Mouse (Mus musculus): ENCODE data around the gene Rpp25. TPM values are rescaled to one million over a fixed set of nuclear protein-coding genes. Genes with fewer than 3 reads are reported as not detected.

The Rpp25 gene
- polyA plus RNA-seq, 1 experiment from 2014 or later, result 27.6 TPM

- no peaks in the 10 kb centered on the region for H3K9me3 ChIP-seq
- H3K27ac ChIP-seq, result peak overlapping the region; percentile 56
- WGBS, result 54% methylated on average over 7 of the region's 7 CpGs
- no peak overlapping the region for H3K4me2 ChIP-seq (replicated peaks)
- peaks cover 51% of the 10 kb centered on the region for H3K4me1 ChIP-seq (replicated peaks)
- H3K27me3 ChIP-seq, result peaks cover 34% of the 10 kb centered on the region
- 0 out of 2 replicates have a peak overlapping the region, but pooled peaks have one; percentile 50 for H3K9ac ChIP-seq (replicated peaks)
- H3K36me3 ChIP-seq, result no peaks in the 10 kb centered on the region
- ATAC-seq, result no peak
- no peak overlapping the region for H3K4me3 ChIP-seq (replicated peaks)
These were observed 5.3 kb upstream of the Rpp25 start for GRCm38 (mm10) chr9:57498536-57498935.

- H3K27me3 ChIP-seq, result peaks cover 62% of the 10 kb centered on the region
- H3K36me3 ChIP-seq, result no peaks in the 10 kb centered on the region
- H3K9ac ChIP-seq (replicated peaks), result peak overlapping the region; percentile 51
- WGBS, result 4% methylated on average over 13 of the region's 13 CpGs
- H3K4me2 ChIP-seq (replicated peaks), result peak overlapping the region; percentile 84
- ATAC-seq, result no peak
- H3K27ac ChIP-seq, result peak overlapping the region; percentile 86
- peak overlapping the region; percentile 27 for H3K4me3 ChIP-seq (replicated peaks)
- H3K4me1 ChIP-seq (replicated peaks), result peaks cover 80% of the 10 kb centered on the region
- no peaks in the 10 kb centered on the region for H3K9me3 ChIP-seq
These were observed 2.4 kb upstream of the Rpp25 start for GRCm38 (mm10) chr9:57501452-57501851.

GRCm38 (mm10) chr9:57501861-57502260 is 2.0 kb upstream of the Rpp25 start:
- H3K4me3 ChIP-seq (replicated peaks), result peak overlapping the region; percentile 27
- no peaks in the 10 kb centered on the region for H3K36me3 ChIP-seq
- peaks cover 80% of the 10 kb centered on the region for H3K4me1 ChIP-seq (replicated peaks)
- peaks cover 65% of the 10 kb centered on the region for H3K27me3 ChIP-seq
- H3K27ac ChIP-seq, result peak overlapping the region; percentile 86
- H3K9ac ChIP-seq (replicated peaks), result peak overlapping the region; percentile 51
- ATAC-seq, result no peak
- WGBS, result 1% methylated on average over 20 of the region's 20 CpGs
- H3K4me2 ChIP-seq (replicated peaks), result peak overlapping the region; percentile 84
- H3K9me3 ChIP-seq, result no peaks in the 10 kb centered on the region

DNA sequence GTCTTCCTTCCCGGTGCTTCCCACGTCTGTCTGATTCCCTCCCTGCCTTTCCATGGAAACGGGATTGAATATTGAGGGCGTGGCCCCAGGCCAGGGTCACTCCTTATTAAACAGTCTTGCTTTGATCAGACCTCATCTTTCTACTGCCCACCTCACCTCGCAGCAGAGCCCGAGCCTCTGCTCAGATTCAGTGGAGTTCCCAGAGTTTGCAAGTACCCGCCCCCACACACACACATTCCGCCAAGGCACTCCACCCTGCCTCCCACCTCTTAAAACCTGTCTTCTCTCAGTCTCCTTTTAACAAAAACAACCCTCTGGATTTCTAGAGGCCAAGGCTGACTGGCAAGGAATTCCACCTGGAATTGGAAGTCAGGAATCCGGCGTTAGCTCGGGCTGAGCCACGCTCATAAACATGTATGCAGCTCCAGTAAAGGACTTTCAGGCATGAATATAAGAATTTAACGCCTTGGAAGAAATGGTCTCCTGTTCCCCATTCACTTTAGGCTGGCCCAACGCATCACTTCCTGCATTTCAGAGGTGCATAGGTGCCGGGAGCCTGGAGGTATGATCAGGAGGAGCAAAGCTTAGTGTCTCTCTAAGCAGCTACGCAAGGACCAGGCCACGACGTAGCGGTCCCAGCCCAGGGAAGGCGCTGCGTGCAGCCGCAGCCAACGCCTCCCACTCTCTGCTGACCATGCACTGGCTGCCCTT is 760 bp upstream of the Rpp25 start:
- no peaks in the 10 kb centered on the region for H3K9me3 ChIP-seq
- peak overlapping the region; percentile 44 for H3K4me3 ChIP-seq (replicated peaks)
- H3K9ac ChIP-seq (replicated peaks), result peak overlapping the region; percentile 4; the same call in 1 of the 2 replicates
- H3K4me2 ChIP-seq (replicated peaks), result peak overlapping the region; percentile 84
- no peaks in the 10 kb centered on the region for H3K36me3 ChIP-seq
- peaks cover 76% of the 10 kb centered on the region for H3K4me1 ChIP-seq (replicated peaks)
- 2% methylated on average over 23 of the region's 23 CpGs for WGBS
- peaks cover 65% of the 10 kb centered on the region for H3K27me3 ChIP-seq
- H3K27ac ChIP-seq, result peak overlapping the region; percentile 88
- ATAC-seq, result no peak

DNA sequence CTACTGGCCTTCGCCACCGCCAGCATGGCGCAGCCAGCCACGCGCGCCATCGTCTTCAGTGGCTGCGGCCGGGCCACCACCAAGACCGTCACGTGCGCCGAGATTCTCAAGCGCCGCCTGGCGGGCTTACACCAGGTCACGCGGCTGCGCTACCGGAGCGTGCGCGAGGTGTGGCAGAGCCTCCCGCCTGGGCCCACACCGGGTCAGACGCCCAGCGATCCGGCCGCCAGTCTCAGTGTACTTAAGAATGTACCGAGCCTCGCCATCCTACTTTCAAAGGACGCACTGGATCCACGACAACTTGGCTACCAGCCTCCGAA is 515 bp downstream of the Rpp25 start:
- H3K27me3 ChIP-seq, result peaks cover 65% of the 10 kb centered on the region
- no peaks in the 10 kb centered on the region for H3K9me3 ChIP-seq
- ATAC-seq, result peak; percentile 61
- H3K9ac ChIP-seq (replicated peaks), result peak overlapping the region; percentile 62
- peak overlapping the region; percentile 84 for H3K4me2 ChIP-seq (replicated peaks)
- H3K4me1 ChIP-seq (replicated peaks), result peaks cover 66% of the 10 kb centered on the region
- H3K36me3 ChIP-seq, result no peaks in the 10 kb centered on the region
- WGBS, result under 1% methylated on average over 34 of the region's 34 CpGs
- H3K4me3 ChIP-seq (replicated peaks), result peak overlapping the region; percentile 44
- peak overlapping the region; percentile 88 for H3K27ac ChIP-seq

DNA sequence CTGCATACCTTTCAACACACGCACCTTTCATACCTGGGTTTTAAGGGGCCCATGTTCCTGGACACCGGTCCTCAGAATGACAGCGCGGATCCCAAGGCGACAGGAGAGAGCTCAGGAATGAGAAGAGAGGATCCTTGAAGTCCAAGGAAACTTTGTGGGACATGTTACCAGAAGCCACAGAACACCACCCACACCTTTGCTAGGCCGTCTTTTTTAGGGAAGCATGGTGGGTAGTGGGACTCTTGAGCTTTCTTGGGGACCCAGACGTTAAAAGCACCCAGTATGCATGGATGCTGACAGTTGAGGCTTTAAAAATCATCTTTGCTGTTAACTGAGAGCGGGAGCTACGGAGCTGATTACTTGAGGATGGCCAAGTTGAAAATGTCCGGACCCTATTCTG is 1.1 kb downstream of the Rpp25 start:
- no peak overlapping the region for H3K9ac ChIP-seq (replicated peaks)

GRCm38 (mm10) chr9:57505700-57506099 is 1.9 kb downstream of the Rpp25 start:
- peak overlapping the region; percentile 44 for H3K4me3 ChIP-seq (replicated peaks)
- 5% methylated on average over 8 of the region's 8 CpGs for WGBS
- peaks cover 57% of the 10 kb centered on the region for H3K4me1 ChIP-seq (replicated peaks)
- H3K9ac ChIP-seq (replicated peaks), result peak overlapping the region; percentile 2; the same call in 1 of the 2 replicates
- no peaks in the 10 kb centered on the region for H3K36me3 ChIP-seq
- peak overlapping the region; percentile 84 for H3K4me2 ChIP-seq (replicated peaks)
- H3K27me3 ChIP-seq, result peaks cover 54% of the 10 kb centered on the region
- ATAC-seq, result peak; percentile 93
- peak overlapping the region; percentile 88 for H3K27ac ChIP-seq
- no peaks in the 10 kb centered on the region for H3K9me3 ChIP-seq

More for the DNA sequence above, 1.1 kb downstream of the Rpp25 start:
- H3K9me3 ChIP-seq, result no peaks in the 10 kb centered on the region
- peaks cover 61% of the 10 kb centered on the region for H3K27me3 ChIP-seq
- no peak for ATAC-seq
- peak overlapping the region; percentile 84 for H3K4me2 ChIP-seq (replicated peaks)
- no peaks in the 10 kb centered on the region for H3K36me3 ChIP-seq
- H3K4me3 ChIP-seq (replicated peaks), result peak overlapping the region; percentile 44
- peaks cover 61% of the 10 kb centered on the region for H3K4me1 ChIP-seq (replicated peaks)
- H3K27ac ChIP-seq, result peak overlapping the region; percentile 88
- 43% methylated on average over 10 of the region's 10 CpGs for WGBS

- 46% methylated on average over 2 of the region's 2 CpGs for WGBS
- Histone ChIP-seq H3K36me3 (no peaks in the 10 kb centered on the region), H3K4me3 (replicated peaks) (no peak overlapping the region), H3K9ac (replicated peaks) (no peak overlapping the region), H3K9me3 (no peaks in the 10 kb centered on the region), H3K4me2 (replicated peaks) (no peak overlapping the region), H3K27ac (no peak overlapping the region), H3K4me1 (replicated peaks) (peaks cover 8% of the 10 kb centered on the region), H3K27me3 (peaks cover 10% of the 10 kb centered on the region)
- no peak for ATAC-seq
These were observed 6.8 kb downstream of the Rpp25 start for GRCm38 (mm10) chr9:57510577-57510976.

- no peak overlapping the region for H3K9ac ChIP-seq (replicated peaks)
- H3K9me3 ChIP-seq, result no peaks in the 10 kb centered on the region
- WGBS, result 2% methylated on average over 3 of the region's 3 CpGs
- H3K36me3 ChIP-seq, result no peaks in the 10 kb centered on the region
- no peak for ATAC-seq
- H3K27ac ChIP-seq, result peak overlapping the region; percentile 65; the same call in 1 of the 2 replicates
- peaks cover 11% of the 10 kb centered on the region for H3K4me1 ChIP-seq (replicated peaks)
- no peak overlapping the region for H3K4me3 ChIP-seq (replicated peaks)
- no peaks in the 10 kb centered on the region for H3K27me3 ChIP-seq
- no peak overlapping the region for H3K4me2 ChIP-seq (replicated peaks)
These were observed 13.3 kb downstream of the Rpp25 start for GRCm38 (mm10) chr9:57517113-57517512.

DNA sequence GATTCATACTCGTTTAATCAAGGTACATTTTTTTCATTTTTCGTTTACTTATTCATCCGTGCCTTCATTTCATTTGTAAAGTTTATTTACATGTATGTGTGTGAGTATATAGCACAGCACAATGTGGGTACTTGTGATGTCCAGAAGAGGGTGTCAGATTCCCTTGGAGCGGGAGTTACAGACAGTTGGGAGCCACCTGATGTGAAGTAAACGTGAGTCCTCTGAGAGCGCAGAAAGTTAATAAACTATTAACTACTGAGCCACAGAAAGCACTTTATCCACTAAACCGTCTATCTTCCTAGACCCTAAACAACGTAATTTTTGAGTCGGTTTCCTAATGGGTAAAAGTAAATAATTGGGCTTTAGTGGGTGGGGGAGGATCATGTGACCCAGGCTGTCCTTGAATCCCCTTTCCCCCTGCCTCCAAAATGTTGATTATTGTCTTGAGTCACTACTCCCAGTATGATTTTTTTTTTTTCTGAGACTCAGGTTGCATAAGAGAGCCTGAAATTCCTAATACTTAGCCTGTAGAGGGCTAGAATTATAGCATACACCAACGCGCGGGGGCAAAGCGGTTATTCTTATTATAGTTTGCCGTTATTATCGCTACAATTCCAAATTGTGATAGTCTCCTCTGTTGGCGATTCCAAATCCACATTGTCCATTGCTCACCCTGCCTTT is 16.7 kb downstream of the Rpp25 start:
- Histone ChIP-seq H3K36me3 (no peaks in the 10 kb centered on the region), H3K4me2 (replicated peaks) (peak overlapping the region; percentile 74), H3K9ac (replicated peaks) (peak overlapping the region; percentile 98), H3K9me3 (no peaks in the 10 kb centered on the region), H3K4me1 (replicated peaks) (peaks cover 39% of the 10 kb centered on the region), H3K27me3 (no peaks in the 10 kb centered on the region), H3K4me3 (replicated peaks) (peak overlapping the region; percentile 98), H3K27ac (peak overlapping the region; percentile 92)
- peak; percentile 44; the same call in 1 of the 2 replicates for ATAC-seq
- WGBS, result 27% methylated on average over 16 of the region's 16 CpGs

DNA sequence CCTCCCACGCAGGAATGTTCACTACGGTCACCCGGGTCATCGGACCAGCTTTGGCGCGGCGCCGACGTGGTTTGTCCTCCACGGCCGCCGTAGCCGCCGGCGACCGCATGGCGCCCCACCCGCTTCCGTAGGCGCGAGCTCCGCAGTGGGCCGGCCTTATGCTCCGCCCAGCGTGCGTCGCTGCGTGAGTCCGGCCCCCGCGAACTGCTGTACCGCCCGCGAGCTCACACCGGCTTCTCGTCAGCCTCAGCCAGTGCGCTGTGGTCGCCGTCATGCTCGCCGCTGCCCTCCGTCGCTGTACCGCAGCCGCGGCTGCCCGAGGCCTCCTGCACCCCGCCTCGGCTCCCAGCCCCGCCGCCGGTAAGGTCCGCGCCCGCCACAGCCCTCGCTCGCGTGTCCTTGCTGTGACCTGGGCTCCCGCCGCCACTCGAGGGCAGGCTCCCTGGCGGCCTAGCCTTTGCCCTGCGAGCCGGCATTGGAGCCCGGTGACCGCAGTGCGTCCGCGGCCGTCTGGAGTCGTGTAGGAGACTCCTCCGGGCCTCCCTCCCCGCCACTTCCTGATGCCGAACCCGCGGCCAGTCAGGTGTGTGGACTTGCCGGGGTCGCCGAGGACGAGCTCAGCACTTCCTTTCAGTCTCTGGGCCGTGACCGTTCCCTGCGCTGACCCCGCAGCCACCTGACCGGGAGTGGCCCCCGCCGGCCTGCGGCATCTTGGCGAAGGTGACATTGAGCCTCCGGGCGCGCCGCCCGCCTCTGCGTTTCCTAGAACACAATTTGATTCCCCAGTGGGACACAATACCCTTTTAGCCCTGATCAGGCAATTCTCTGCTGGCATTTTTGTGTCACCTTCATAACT is 17.5 kb downstream of the Rpp25 start, which contains the start of gene Cox5a:
Gene Cox5a, plus strand, starts transcription at position 219 of the 856 bp plus-strand sequence.
- no peaks in the 10 kb centered on the region for H3K9me3 ChIP-seq
- no peaks in the 10 kb centered on the region for H3K27me3 ChIP-seq
- H3K4me1 ChIP-seq (replicated peaks), result peaks cover 44% of the 10 kb centered on the region
- H3K27ac ChIP-seq, result peak within 1 kb of the TSS; percentile 92
- H3K4me3 ChIP-seq (replicated peaks), result peak within 1 kb of the TSS; percentile 98
- no peaks in the 10 kb centered on the region for H3K36me3 ChIP-seq
- peak within 1 kb of the TSS; percentile 98 for H3K9ac ChIP-seq (replicated peaks)
- ATAC-seq, result peak; percentile 97
- peak within 1 kb of the TSS; percentile 74 for H3K4me2 ChIP-seq (replicated peaks)
- under 1% methylated on average over 87 of the region's 95 CpGs for WGBS

All from midbrain, embryonic 13.5 days (tissue).